Mouse (Mus musculus): ENCODE measurements around the gene Spata32.

Gene Spata32

DNA sequence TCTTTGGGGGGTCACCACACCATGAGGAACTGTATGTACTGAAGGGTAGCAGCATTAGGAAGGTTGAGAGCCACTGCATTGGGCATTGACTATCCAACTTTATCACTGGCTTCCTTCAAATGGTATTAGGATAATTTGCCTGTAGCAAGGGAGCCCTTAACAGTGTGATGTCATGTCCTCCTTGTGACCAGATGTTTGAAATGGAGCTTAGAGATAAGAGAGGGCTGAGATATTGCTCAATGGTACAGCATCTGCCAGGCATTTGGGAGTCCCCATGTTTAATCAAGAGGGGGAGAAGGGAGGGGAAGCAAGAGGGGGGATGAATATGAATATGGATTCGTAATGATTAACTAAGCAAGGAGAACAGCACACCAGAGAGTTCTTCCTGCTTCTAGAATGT lies 2.9 kb downstream of the Spata32 start:
- in situ Hi-C loops (cut with MboI; ENCODE audit: unreplicated experiment in 2 of 2) = no loop called here

DNA sequence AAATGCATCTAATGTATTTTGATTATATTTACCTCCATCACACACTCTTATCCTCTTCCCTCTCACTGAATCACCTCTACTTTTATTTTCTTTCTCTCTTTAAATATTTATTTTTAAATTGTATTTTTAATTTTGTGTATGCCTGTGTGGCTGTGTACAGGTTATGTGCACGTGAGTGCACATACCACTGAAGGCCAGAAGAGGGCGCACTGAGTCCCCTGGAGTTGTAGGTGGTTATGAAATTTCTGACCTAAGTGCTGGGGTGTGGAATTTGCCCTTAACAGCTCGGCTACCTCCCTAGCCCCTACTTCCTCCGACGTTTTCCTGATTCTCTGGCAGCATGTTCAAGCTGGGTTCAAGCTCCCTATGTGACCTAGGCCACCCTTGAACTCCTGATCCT lies 4.5 kb downstream of the Spata32 start:
- in situ Hi-C loops (cut with MboI; ENCODE audit: unreplicated experiment in 2 of 2) = no loop called here

DNA sequence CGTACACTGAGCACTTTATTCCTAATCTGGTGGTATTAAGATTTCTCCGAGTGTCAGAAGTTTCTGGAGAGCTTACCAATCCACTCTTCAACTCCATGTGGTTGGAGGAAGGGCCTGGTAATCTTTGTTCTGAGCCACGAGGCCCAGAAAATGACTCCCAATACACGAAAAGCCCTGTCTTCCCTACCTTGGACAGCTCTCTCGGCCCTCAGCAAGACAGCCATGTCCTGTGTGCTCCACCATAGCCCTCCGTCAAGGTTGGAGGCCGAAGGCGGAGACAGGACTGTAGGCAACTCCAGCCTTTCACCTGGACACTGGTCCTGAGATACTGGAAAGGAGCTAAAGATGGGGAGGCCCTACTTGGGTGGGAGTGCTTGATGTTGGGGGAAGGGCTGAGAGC lies 7.9 kb downstream of the Spata32 start:
- in situ Hi-C loops (cut with MboI; ENCODE audit: unreplicated experiment in 2 of 2) = no loop called here

DNA sequence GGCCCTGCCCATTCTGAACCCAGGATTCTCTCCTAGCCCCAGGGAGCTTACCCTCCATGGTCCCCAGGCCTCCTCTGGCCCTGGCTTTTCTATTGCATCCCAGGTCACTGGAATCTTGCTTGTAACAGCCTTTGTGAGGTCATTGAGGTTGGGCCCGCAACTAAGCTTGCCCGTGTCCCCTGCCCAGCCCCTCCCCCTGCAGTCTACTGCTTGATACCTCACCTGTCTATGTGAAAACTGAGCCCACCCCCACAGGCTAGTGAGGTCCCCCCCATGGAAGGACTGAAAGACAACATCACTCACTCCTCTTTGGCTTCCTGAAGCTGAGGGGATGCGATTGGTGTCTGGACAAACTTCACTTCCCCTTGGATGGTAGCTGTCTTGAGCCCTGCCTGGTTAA lies 9.8 kb downstream of the Spata32 start, which contains the start of gene 1700023F06Rik:
TSS of gene 1700023F06Rik (minus strand) at position 101 of the 400 bp plus-strand sequence.
- in situ Hi-C loops (cut with MboI; ENCODE audit: unreplicated experiment in 2 of 2) = no loop called here

DNA sequence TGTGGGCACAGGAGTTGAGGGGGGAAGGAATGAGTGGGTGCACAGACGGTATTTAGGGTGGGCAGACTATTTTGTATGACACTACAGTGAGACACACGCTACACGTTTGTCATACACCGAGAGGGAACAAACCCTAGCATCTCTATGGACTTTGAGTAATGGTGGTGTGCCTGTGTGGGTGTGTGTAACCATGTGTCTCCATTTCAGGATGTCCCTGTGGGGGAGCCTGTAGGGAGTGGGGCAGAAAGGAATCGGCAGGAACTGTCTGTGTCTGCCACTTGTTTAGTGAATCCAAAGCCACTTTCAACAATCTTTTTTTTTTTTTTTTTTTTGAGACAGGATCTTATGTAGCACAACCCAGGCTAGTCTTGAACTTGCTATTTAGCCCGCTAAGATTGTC lies 12.0 kb downstream of the Spata32 start:
- in situ Hi-C loops (cut with MboI; ENCODE audit: unreplicated experiment in 2 of 2) = no loop called here

DNA sequence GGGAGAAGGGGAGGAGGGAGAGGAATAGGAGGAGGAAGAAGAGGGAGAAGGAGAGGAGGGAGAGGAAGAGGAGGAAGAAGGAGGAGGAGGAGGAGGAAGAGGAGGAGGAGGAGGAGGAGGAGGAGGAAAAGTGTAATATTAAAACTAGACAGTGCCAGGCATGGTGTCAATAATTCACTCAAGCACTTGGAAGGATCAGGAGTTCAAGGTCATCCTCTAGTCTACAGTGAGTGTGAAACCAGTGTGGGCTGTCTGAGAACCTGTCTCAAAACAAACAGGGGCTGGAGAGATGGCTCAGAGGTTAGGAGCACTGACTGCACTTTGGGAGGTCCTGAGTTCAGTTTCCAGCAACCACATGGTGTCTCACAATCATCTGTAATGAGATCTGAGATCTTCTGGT lies 15.9 kb downstream of the Spata32 start:
- in situ Hi-C loops (cut with MboI; ENCODE audit: unreplicated experiment in 2 of 2) = no loop called here

DNA sequence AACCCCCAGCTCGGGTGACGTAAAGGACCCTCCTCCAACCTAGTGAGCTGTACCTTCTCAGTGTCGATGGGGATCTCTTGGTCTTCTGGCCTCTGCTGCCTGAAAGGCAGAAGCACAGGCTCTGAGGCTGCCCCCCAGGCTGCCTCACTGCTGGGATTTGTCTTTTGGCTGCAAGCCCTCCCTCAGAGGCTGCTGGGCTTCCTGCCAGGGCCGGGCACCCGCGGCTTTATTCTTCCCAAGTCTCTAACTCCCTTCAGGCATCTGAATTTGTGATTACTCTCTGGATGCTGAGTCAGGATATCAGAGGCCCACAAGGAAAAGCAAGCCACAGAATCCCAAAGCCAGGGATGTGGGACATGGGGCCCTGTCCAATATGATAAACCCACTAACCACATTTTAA lies 16.6 kb downstream of the Spata32 start:
- in situ Hi-C loops (cut with MboI; ENCODE audit: unreplicated experiment in 2 of 2) = no loop called here

DNA sequence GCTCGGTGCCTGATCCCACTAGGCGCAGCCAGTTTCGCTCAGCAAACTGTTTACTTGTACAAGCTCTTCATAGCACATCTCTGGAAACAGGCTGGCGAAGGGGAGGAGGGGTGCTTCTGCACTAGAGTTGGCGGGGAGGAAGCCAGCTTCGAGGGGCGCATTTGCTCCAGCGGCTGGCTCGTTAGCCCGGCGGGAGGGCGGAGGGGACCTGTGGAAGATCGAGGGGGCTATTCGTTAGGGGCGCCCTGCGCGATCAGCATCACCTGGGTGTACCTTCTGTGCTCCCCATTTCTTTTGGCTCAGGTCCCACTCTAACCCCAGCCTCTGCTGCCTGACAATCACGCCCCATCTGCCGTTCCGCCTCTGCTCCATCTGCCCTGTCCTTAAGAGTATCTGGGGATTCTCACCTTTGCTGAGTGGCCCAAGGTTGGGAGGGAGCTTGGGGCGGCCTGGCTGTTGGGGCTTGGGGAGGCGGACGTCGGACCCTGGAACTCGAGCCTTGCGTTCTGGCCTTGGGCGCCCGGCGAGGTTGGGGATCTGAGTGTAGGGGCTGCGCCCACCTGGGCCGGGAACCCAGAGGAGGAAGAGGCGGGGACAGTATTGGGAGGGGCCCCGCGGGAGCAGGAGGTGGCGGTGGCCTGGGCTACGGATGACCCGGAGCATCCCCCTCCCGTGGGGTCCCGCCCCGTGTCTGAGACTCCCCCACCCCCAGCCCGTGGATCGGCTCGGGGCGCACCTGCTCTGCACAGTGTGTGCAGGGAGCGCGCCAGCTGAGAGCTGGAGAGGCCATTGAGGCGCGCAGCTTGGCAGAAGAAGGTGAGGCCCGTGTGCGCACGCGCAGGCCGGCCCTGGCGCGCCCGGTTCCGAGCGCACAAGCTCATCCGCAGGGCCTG lies 19.1 kb downstream of the Spata32 start:
- in situ Hi-C loops (cut with MboI; ENCODE audit: unreplicated experiment in 2 of 2) = no loop called here

DNA sequence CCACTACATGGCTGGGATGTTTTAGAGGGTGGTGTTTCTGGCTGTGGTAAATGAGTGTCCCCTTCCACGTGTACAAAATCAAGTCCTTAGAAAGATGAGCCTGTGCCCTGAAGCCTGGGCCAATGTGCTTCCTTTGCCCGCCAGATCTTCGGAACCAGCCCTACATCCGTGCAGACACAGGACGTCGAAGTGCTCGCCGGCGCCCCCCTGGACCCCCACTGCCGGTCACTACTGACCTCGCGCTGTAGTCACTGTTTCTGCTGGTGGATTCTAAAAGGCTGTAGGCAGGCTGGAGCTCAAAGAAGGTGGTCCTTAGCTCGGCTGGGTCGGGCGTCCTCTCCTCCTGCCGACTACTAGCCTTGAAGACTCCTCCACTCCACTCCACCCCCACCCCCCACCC lies 19.9 kb downstream of the Spata32 start:
- in situ Hi-C loops (cut with MboI; ENCODE audit: unreplicated experiment in 2 of 2) = no loop called here

DNA sequence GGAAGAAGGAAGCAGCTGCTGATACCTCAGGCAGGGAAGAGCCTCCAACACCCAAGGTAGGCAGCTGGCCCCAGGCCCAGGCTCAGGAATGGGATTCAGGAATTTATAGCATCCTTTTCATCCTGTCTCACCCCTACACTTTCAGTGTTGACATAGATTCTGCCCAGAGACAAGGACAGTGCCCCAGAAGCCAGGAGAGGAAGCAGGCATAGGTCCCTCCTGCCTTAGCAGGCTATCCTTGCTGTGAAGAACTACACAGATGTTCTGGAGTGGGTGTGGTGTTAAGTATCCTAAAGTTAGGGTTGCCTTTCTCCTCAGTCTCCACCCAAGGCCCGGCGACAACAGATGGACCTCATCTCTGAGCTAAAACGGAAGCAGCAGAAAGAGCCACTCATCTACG lies 20.9 kb downstream of the Spata32 start:
- in situ Hi-C loops (cut with MboI; ENCODE audit: unreplicated experiment in 2 of 2) = no loop called here

DNA sequence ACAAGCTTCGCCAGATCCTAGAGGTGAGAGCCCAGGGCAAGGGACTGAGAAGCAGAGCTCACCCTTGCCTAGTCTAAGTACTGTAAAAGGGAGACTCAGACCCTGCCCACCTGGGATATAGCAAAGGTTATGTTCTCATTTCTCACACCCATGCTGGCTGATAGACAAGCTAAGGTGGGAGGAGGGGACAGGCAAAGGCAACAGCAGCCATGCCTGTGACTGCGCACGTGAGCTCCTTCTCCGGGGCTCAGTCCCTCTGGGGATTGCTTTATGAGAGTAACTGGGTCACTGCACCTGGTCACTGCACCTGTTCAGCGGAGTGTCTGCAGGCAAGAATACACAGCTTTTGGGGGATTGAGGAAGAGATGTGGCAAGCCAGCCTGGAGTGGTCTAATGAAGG lies 22.6 kb downstream of the Spata32 start:
- in situ Hi-C loops (cut with MboI; ENCODE audit: unreplicated experiment in 2 of 2) = no loop called here

DNA sequence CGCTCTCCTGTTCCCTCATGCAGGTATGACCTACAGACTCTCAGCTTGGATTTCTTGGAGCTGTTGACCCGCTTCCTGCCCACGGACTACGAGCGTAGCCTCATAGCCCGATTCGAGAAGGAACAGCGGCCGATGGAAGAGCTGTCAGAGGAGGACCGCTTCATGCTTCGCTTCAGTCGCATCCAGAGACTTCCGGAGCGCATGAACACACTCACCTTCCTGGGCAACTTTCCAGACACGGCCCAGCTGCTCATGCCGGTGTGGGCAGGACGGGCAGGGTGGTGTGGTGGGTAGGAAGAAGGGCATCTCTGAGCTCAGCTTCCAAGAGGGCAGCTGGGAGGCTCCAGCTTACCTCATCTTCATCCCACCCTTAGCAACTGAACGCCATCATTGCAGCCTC lies 23.0 kb downstream of the Spata32 start:
- in situ Hi-C loops (cut with MboI; ENCODE audit: unreplicated experiment in 2 of 2) = no loop called here

DNA sequence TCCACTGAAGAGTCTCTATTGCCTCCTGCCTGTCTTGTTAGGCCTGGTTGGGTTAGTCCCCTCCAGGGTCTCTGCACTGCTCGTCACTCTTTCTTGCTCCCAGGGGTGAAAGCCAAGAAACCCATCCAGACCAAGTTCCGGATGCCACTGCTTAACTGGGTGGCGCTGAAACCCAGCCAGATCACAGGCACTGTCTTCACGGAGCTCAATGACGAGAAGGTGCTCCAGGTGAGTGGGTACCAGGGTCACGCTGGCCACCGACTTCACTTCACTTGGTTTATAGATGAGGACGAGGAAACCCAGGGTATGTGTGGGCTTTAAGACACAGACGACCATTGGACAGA lies 24.4 kb downstream of the Spata32 start:
- in situ Hi-C loops (cut with MboI; ENCODE audit: unreplicated experiment in 2 of 2) = no loop called here

DNA sequence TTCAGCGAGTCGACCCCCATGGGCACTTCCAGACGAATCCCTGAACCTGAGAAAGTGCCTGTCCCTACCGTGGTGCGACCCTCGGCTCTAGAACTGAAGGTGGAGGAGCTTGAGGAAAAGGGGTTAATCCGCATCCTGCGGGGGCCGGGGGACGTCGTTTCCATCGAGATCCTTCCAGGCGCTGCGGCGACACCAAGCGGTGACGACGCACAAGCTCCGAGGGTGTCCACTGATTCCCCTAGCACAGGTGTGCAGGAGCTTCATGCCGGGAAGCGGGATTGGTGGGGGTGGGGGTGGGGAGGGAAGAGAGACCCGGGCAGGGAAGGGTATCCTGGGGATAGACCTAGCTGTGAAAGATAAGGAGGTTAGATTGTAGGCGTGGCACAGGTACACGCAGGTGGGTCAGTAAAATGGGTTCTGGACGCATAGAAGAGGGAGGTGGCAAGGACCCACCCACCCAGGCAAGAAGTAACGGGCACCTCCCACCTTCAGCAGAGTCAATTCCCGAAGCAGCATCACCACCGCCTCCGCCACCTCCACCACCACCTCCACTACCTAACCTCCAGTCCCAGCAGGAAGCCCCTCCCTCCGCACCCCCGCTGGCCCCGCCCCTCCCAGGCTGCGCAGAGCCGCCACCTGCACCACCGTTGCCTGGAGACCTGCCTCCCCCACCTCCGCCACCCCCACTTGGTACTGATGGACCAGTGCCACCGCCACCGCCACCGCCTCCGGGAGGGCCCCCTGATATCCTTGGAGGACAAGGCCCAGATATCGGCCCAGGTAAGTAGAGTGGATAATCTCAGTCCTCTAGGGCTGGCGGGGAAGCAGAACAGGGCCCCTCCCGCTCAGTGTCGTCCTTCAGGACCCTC lies 25.0 kb downstream of the Spata32 start:
- in situ Hi-C loops (cut with MboI; ENCODE audit: unreplicated experiment in 2 of 2) = no loop called here

DNA sequence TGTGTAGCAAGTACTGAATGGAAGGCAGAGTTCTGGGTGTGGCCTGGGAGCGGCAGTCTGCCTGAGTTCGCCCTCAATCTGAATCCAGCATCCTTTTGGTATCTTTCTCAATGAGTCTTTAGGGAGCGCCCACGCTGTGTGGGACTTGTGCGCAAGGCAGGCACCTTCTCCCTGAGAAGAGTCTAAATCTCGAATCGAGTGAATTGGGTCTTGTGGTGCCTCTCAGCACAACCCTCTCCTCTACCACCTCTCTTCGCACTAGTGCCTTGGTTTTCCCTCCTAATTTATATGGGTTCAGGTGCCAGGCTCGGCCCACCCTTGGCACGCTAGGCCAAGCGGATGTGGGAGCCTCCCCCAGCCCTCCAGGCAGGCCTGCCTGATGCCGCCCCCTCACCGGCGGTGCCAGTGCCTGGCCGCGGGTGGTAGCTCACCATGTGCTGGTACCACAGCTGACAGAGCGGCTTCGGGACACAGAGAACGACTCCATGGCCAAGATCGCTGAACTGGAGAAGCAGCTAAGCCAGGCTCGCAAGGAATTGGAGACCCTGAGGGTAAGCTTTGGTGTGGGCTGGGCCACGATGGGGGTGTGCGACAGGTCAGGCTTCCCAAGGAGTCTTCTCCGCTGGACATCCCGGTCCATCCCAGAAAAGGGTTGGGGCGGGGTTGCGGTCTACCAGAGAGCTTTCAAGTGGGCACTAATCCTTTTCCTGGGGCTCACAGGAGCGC lies 25.8 kb downstream of the Spata32 start:
- in situ Hi-C loops (cut with MboI; ENCODE audit: unreplicated experiment in 2 of 2) = no loop called here

DNA sequence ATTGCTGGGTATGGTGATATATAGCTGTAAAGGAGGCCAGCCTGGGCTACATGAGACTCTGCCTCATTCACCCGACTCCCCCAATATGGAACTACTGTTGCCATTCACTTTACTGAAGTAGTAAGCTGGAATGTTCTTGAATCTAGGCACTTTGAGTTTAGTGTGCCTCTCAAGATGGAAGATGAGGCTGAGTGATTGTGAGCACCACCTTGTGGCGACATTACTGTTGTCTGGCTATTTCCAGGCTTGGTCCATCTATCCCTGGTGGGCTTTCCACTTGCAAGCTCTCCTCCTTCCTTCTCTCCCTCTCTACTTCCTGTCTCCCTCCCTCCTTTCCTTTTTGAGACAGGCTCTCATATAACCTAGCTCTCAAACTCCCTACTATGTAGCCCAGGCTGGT lies 33.3 kb downstream of the Spata32 start:
- in situ Hi-C loops (cut with MboI; ENCODE audit: unreplicated experiment in 2 of 2) = loop anchor here (5.0 kb wide), 1 partner anchor 47 kb away; no protein-coding TSS in a partner anchor

DNA sequence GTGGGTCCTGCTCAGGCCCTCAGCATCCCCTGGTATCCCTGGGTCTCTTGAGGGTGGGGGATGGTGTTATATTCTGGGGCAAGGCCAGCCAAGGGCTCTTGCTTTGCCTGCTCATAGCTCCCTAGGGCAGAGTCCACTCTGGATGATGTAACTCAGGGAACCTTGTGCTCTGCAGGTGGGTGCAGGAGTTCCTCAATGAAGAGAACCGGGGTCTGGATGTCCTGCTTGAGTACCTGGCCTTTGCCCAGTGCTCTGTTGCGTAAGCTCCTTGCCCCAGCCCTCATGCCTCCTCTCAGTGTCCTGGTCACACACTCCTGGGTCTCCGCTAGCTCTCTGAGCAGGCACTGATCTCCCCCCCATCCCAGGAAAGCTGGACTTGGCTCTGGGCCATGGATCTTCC lies 36.3 kb downstream of the Spata32 start:
- in situ Hi-C loops (cut with MboI; ENCODE audit: unreplicated experiment in 2 of 2) = loop anchor here (5.0 kb wide), 1 partner anchor 50 kb away; no protein-coding TSS in a partner anchor

DNA sequence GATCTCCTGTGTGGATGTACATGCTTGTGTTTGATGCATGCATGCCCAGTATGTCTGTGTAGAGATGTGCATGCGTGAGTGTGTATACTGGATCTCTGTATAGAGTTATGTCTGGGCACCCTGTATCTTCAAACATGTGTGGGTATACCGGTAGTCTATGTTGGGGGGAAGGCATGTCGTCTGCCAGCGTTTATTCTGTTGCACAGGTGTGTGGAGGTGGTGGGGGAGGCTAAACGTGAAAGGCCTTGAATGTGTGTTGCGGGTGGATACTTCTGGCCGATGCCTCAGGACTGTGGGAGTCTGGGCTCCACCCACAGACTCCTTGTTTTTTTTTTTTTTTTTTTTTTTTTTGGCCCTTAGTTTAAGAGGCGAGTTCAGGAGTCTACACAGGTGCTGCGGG lies 36.9 kb downstream of the Spata32 start:
- in situ Hi-C loops (cut with MboI; ENCODE audit: unreplicated experiment in 2 of 2) = loop anchor here (5.0 kb wide), 1 partner anchor 51 kb away; no protein-coding TSS in a partner anchor

DNA sequence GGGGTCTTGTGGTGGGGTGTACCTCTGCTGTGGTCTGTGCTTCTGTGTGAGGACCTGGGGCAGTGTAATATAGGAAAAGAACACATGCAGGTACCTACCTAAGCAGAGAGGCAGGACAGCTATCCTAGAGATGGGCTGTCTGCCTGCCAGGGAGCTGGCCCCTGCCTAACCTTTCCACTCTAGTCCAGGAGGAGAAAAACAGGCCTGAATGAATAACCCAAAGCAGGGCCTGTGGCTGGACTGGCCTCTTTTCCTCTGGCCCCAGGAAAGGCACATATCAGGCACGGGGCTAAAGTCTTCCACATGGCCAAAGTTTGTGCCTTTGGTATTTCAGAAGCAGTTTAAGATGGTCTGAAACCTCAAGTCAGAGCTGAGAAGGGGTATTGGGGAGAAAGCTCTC lies 37.8 kb downstream of the Spata32 start:
- in situ Hi-C loops (cut with MboI; ENCODE audit: unreplicated experiment in 2 of 2) = loop anchor here (5.0 kb wide), 1 partner anchor 52 kb away; no protein-coding TSS in a partner anchor

DNA sequence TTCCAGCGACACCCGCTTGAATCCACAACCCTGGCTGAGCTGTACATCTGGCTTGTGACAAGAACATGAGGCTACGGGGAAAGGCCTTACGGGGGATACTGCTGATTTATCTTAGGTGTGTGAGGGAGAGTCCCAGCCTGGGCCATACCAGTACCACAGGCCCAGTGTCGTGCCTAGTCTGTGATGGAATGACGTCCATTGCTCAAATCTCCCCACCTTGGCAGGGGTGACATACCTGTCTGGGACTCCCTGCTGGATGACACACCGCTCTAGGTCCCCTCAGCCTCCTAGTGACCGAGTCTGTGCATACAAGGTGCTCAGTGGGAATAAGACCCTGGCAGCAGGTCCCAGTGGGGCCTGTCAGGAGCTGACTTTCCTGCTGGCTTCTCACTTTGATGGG lies 39.5 kb downstream of the Spata32 start:
- in situ Hi-C loops (cut with MboI; ENCODE audit: unreplicated experiment in 2 of 2) = loop anchor here in 1 of 2 experiments (5.0 kb wide), 1 partner anchor 89 kb away; the partner anchor contains the start of gene Map3k14
